Comparison of ENCODE assay signal across 15 mouse cellular contexts in the genomic region with DNA sequence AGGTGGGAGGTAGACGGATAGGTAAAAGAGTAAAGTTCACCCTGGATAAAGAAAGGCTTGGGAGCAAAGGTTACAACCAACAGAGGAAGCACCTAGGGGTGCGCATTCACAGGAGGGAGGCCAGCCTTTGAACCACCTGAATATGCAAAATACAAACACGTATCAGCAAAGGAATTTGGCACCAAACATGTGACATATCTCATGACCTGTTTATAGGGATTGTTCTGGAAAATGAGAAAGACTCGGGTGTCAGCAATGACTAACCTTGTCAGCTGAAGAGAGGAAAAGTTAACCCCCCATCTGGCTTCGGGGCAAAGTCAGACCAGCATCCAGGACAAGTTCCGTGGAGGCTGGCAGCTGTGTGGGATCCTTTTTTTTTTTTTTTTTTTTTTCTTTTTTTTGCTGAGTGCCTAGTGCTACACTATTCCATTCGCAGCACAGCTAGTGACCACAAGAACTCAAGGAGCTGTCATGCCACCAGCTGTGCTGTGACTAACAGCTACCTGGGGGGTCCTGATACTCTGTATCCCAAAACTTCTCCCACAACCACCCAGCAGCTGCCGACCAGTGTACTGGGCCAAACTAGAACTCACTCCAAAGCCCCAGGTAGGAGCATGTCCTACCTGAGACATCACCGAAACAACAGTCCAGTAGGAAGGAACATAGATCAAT. TPM values are rescaled to one million over a fixed set of nuclear protein-coding genes. Genes with fewer than 3 reads are reported as not detected.
DNase-seq lines count a peak whose midpoint lies in the region; ATAC-seq and TF ChIP-seq lines count a peak whose summit lies in the region.
"Had no signal": no experiment of that assay in that cellular context is flagged by ENCODE, and none has a peak within 500 bp of the region (broad histone marks: within the 10 kb centered on the region; RNA-seq: fewer than 3 reads in every experiment).

No protein-coding gene starts in this region.

- ATAC-seq in liver, embryonic 16.5 days (ENCODE audit: low read depth) = 0 out of 2 replicates have a peak, but pooled peaks have one; percentile 7
- ATAC-seq in liver, embryonic 12.5 days = no peak
- peak; percentile 62 for ATAC-seq in liver, postnatal 0 days
- ATAC-seq: inflammation-experienced regulatory T-cells, adult 6 months had no signal

- peaks cover 13% of the 10 kb centered on the region; the same call in 1 of the 2 replicates for H3K4me1 ChIP-seq in liver, embryonic 16.5 days (ENCODE audit: control insufficient read depth, low read depth, low read length)
- H3K4me1 ChIP-seq in liver, embryonic 12.5 days = peaks cover 14% of the 10 kb centered on the region; the same call in 1 of the 2 replicates
- H3K4me1 ChIP-seq in liver, postnatal 0 days (ENCODE audit: insufficient read depth) = peaks cover 13% of the 10 kb centered on the region; the same call in 1 of the 2 replicates
- H3K4me1 ChIP-seq: neural tube, embryonic 13.5 days had no signal

- H3K4me2 ChIP-seq in liver, embryonic 16.5 days (ENCODE audit: low read depth, low read length) = no peak overlapping the region
- no peak overlapping the region for H3K4me2 ChIP-seq in liver, embryonic 12.5 days
- no peak overlapping the region for H3K4me2 ChIP-seq in liver, postnatal 0 days (ENCODE audit: low read depth, low read length)
- H3K4me2 ChIP-seq: embryonic facial prominence, embryonic 15.5 days; neural tube, embryonic 13.5 days had no signal

- TF ChIP-seq EP300 in liver, postnatal 0 days (IDR thresholded peaks at IDR 0.05; ENCODE audit: low read depth) = 0 out of 2 replicates have a peak, but pooled peaks have one; percentile 35

- no peaks in the 10 kb centered on the region for H3K9me3 ChIP-seq in liver, embryonic 16.5 days (replicated peaks; ENCODE audit: control insufficient read depth, low read length)
- H3K9me3 ChIP-seq in liver, embryonic 12.5 days (replicated peaks) = no peaks in the 10 kb centered on the region
- no peaks in the 10 kb centered on the region for H3K9me3 ChIP-seq in liver, postnatal 0 days (ENCODE audit: low read length)
- H3K9me3 ChIP-seq: embryonic facial prominence, embryonic 15.5 days; neural tube, embryonic 13.5 days had no signal

- H3K27me3 ChIP-seq in liver, embryonic 16.5 days (ENCODE audit: control insufficient read depth, insufficient read depth, low read depth, low read length) = no peaks in the 10 kb centered on the region
- H3K27me3 ChIP-seq in liver, embryonic 12.5 days (replicated peaks) = no peaks in the 10 kb centered on the region
- H3K27me3 ChIP-seq in liver, postnatal 0 days (ENCODE audit: insufficient read depth, low read length) = no peaks in the 10 kb centered on the region
- H3K27me3 ChIP-seq: embryonic facial prominence, embryonic 15.5 days; neural tube, embryonic 13.5 days had no signal

- no peak overlapping the region for H3K9ac ChIP-seq in liver, embryonic 16.5 days (ENCODE audit: low read depth, low read length)
- H3K9ac ChIP-seq in liver, embryonic 12.5 days = no peak overlapping the region
- H3K9ac ChIP-seq in liver, postnatal 0 days (replicated peaks) = no peak overlapping the region
- H3K9ac ChIP-seq: embryonic facial prominence, embryonic 15.5 days; neural tube, embryonic 13.5 days had no signal

- no peak overlapping the region for H3K4me3 ChIP-seq in liver, embryonic 16.5 days (ENCODE audit: low read depth, low read length)
- no peak overlapping the region for H3K4me3 ChIP-seq in liver, embryonic 12.5 days
- H3K4me3 ChIP-seq in liver, postnatal 0 days (ENCODE audit: low read depth, low read length) = no peak overlapping the region
- H3K4me3 ChIP-seq: embryonic facial prominence, embryonic 15.5 days; neural tube, embryonic 13.5 days had no signal

- no peak for TF ChIP-seq CTCF in liver, postnatal 0 days (IDR thresholded peaks at IDR 0.05; ENCODE audit: low read depth)

- DNase-seq in kidney, adult 9 months = peak; percentile 92
- no peak for DNase-seq in liver, postnatal 0 days
- DNase-seq in layer of hippocampus, postnatal 10 days (ENCODE audit: low spot score in 2 of 2) = no peak
- no peak for DNase-seq in adrenal gland, postnatal 14 days
- no peak for DNase-seq in spleen, postnatal 36 days (ENCODE audit: low spot score in 2 of 2)
- DNase-seq: cerebellum, postnatal 10 days; embryo, embryonic 11 days; left cerebral cortex, postnatal 4 days; lung, adult 18-20 months; thymus, postnatal 4 days had no signal

- H3K27ac ChIP-seq in liver, embryonic 16.5 days (ENCODE audit: low read length) = no peak overlapping the region
- no peak overlapping the region for H3K27ac ChIP-seq in liver, embryonic 12.5 days
- H3K27ac ChIP-seq in liver, postnatal 0 days (ENCODE audit: low read depth) = peak overlapping the region; percentile 66
- H3K27ac ChIP-seq: embryonic facial prominence, embryonic 15.5 days; neural tube, embryonic 13.5 days had no signal

- no peaks in the 10 kb centered on the region for H3K36me3 ChIP-seq in liver, embryonic 16.5 days (ENCODE audit: control insufficient read depth, insufficient read depth)
- H3K36me3 ChIP-seq in liver, embryonic 12.5 days = no peaks in the 10 kb centered on the region
- no peaks in the 10 kb centered on the region for H3K36me3 ChIP-seq in liver, postnatal 0 days (replicated peaks; ENCODE audit: insufficient read depth, low read length)
- H3K36me3 ChIP-seq: embryonic facial prominence, embryonic 15.5 days; neural tube, embryonic 13.5 days had no signal

- WGBS in liver, embryonic 16.5 days (ENCODE audit: insufficient replicate concordance) = 48% methylated on average over 9 of the region's 9 CpGs
- WGBS in liver, embryonic 12.5 days (ENCODE audit: insufficient replicate concordance) = 54% methylated on average over 9 of the region's 9 CpGs
- WGBS in liver, postnatal 0 days (ENCODE audit: insufficient replicate concordance) = 55% methylated on average over 9 of the region's 9 CpGs

RNA-seq across cellular contexts. Expression of a gene that starts 42.3 kb away (rescaled TPM):
- polyA plus RNA-seq in liver, embryonic 16.5 days (2015; fragmentation: Nextera tagmentation; extraction: Ambion mirVana) = 85.0 and 96.8 TPM in 2 replicates
- 219 and 232 TPM in 2 replicates for polyA plus RNA-seq in liver, embryonic 12.5 days (2016; fragmentation: Nextera tagmentation; extraction: Ambion mirVana)
- 122 and 129 TPM in 2 replicates for polyA plus RNA-seq in liver, postnatal 0 days (2015; fragmentation: Nextera tagmentation; extraction: Ambion mirVana)
- 100 to 1,000 TPM; 186 to 197 TPM for total RNA-seq in layer of hippocampus, postnatal 10 days (2021)
- total RNA-seq in adrenal gland, postnatal 14 days (2021) = 206 and 229 TPM in 2 replicates
